Mouse (Mus musculus) hindbrain, postnatal 0 days (tissue): ENCODE measurements around the gene Jmjd1c. TPM values are rescaled to one million over a fixed set of nuclear protein-coding genes. Genes with fewer than 3 reads are reported as not detected.

Source experiments
- ATAC-seq: fragments of 200-750 bp; cut with Nextera tagmentation; 2 replicates; pipeline ENCODE4 v1.8.0; 2017; ENCODE audit warnings: mild to moderate bottlenecking, moderate TSS enrichment, moderate library complexity
- DNase-seq: peaks from one replicate; pipeline ENCODE4 v3.0.0-alpha.2; 2015; ENCODE audit warnings: low spot score
- H3K27ac ChIP-seq: fragments of 300-500 bp; sonication (generic); 2 replicates; pipeline ENCODE4 v1.5.1; 2014; ENCODE audit warnings: mild to moderate bottlenecking
- H3K27me3 ChIP-seq: fragments of 300-500 bp; sonication (generic); 2 replicates; pipeline ENCODE4 v1.6.1; 2014; ENCODE audit warnings: low read length, mixed read lengths; ENCODE audit not compliant: insufficient read depth
- H3K36me3 ChIP-seq: fragments of 300-500 bp; sonication (generic); 2 replicates; pipeline ENCODE4 v1.6.1; 2014; ENCODE audit warnings: low read length, mixed read lengths; ENCODE audit not compliant: insufficient read depth
- H3K4me1 ChIP-seq: fragments of 300-500 bp; sonication (generic); 2 replicates; pipeline ENCODE4 v1.6.1; 2014; ENCODE audit warnings: antibody characterized with exemption, low read length, mixed read lengths; ENCODE audit not compliant: insufficient read depth
- H3K4me2 ChIP-seq: fragments of 300-500 bp; sonication (generic); 2 replicates; pipeline ENCODE4 v1.6.1; 2014; ENCODE audit warnings: low read depth, mild to moderate bottlenecking, low read length, moderate library complexity, mixed read lengths
- H3K4me3 ChIP-seq: fragments of 300-500 bp; sonication (generic); 2 replicates; pipeline ENCODE4 v1.5.1; 2014; ENCODE audit warnings: low read length
- H3K9ac ChIP-seq: fragments of 300-500 bp; sonication (generic); replicated peaks from 2 replicates; pipeline ENCODE4 v1.6.1; 2014; ENCODE audit warnings: mild to moderate bottlenecking, low read length, moderate library complexity, mixed read lengths
- H3K9me3 ChIP-seq: fragments of 300-500 bp; sonication (generic); 2 replicates; pipeline ENCODE4 v1.6.1; 2016; ENCODE audit warnings: low read length, mixed read lengths
- CTCF ChIP-seq: IDR thresholded peaks from 2 replicates; pipeline ENCODE4 v1.5.1; 2016; ENCODE audit warnings: antibody characterized with exemption, control low read depth, low read depth
- WGBS: fragments of 180-500 bp; shearing (Covaris S2); extraction: QIAGEN DNeasy Blood & Tissue Kit; methylation state at CpG from one replicate; pipeline ENCODE4 v1.1.7; 2014; 5-methylcytosine and 5-hydroxymethylcytosine counted together
- polyA plus RNA-seq: library from polyadenylated mRNA; unstranded; fragments of >200 nt; fragmentation: Nextera tagmentation; extraction: Ambion mirVana; gene quantifications from 2 replicates; pipeline ENCODE4 v1.2.1, GENCODE M21; 2015
- total RNA-seq: library from RNA; depleted of rRNA; stranded (reverse); fragments of >200 nt; gene quantifications from 2 replicates; pipeline ENCODE4 v1.2.3, GENCODE M21; 2014

Jmjd1c gene
- total and polyA plus RNA-seq, 2 experiments from 2014 or later: 45.4 to 54.1 TPM

GRCm38 (mm10) chr10:67247145-67247544, 151.2 kb downstream of the Jmjd1c start:
- no peaks in the 10 kb centered on the region for H3K9me3 ChIP-seq
- no peak overlapping the region for H3K4me2 ChIP-seq
- DNase-seq (peak; percentile 72), ATAC-seq (0 out of 2 replicates have a peak, but pooled peaks have one; percentile 58)
- no peak overlapping the region for H3K27ac ChIP-seq
- H3K4me3 ChIP-seq: no peak overlapping the region
- no peak overlapping the region for H3K9ac ChIP-seq
- H3K4me1 ChIP-seq: no peaks in the 10 kb centered on the region
- 95% methylated on average over 4 of the region's 4 CpGs for WGBS
- peaks cover 35% of the 10 kb centered on the region; the same call in 1 of the 2 replicates for H3K36me3 ChIP-seq
- no peaks in the 10 kb centered on the region for H3K27me3 ChIP-seq
- peak; percentile 83 for TF ChIP-seq CTCF

DNA sequence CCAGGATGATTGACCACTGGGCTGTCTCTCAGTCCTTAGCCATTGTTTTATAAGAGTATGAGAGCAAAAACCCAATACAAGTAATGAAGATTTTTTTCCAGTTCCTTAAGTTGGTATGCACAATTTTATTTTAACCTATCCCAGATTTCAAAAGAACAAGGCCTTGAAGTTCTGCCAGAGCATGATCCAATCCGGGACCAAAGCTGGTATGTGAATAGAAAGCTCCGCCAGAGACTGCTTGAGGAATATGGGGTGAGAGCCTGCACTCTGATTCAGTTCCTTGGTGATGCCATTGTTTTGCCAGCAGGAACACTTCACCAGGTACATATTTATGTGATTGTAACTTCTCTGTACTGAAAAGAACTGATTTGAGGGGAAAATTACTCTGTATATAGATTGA, 153.6 kb downstream of the Jmjd1c start:
- no peak overlapping the region for H3K4me2 ChIP-seq
- no peak overlapping the region for H3K27ac ChIP-seq
- DNase-seq (no peak), ATAC-seq (no peak)
- H3K9me3 ChIP-seq: no peaks in the 10 kb centered on the region
- 87% methylated on average over 2 of the region's 2 CpGs for WGBS
- no peak overlapping the region for H3K4me3 ChIP-seq
- peaks cover 46% of the 10 kb centered on the region; the same call in 1 of the 2 replicates for H3K36me3 ChIP-seq
- H3K9ac ChIP-seq: no peak overlapping the region
- no peak for TF ChIP-seq CTCF
- H3K4me1 ChIP-seq: no peaks in the 10 kb centered on the region
- no peaks in the 10 kb centered on the region for H3K27me3 ChIP-seq

DNA sequence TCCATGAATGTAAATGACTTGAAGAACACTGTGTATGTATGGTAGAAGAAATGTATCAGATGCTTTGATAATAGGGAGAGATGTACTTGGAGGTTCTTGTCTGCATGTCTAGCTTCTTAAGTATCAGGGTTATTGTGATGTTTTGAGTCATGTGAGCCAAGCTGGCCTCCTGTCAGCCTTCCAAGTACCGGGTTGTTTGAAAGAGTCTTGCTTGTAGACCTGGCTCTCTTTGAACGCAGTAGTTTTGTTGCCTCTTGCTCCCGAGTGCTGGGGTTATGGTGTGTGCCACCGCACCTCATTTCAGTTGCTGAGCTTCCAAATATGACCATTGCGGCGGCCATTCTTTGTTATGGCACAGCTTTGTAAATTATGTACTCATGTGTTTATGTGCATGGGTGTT, 154.9 kb downstream of the Jmjd1c start:
- peaks cover 38% of the 10 kb centered on the region; the same call in 1 of the 2 replicates for H3K36me3 ChIP-seq
- no peaks in the 10 kb centered on the region for H3K27me3 ChIP-seq
- no peak overlapping the region for H3K4me3 ChIP-seq
- no peak overlapping the region for H3K27ac ChIP-seq
- H3K4me2 ChIP-seq: no peak overlapping the region
- WGBS: 80% methylated on average over 6 of the region's 6 CpGs
- H3K4me1 ChIP-seq: no peaks in the 10 kb centered on the region
- no peak overlapping the region for H3K9ac ChIP-seq
- no peak for TF ChIP-seq CTCF
- H3K9me3 ChIP-seq: no peaks in the 10 kb centered on the region
- DNase-seq (no peak), ATAC-seq (0 out of 2 replicates have a peak, but pooled peaks have one; percentile 24)

DNA sequence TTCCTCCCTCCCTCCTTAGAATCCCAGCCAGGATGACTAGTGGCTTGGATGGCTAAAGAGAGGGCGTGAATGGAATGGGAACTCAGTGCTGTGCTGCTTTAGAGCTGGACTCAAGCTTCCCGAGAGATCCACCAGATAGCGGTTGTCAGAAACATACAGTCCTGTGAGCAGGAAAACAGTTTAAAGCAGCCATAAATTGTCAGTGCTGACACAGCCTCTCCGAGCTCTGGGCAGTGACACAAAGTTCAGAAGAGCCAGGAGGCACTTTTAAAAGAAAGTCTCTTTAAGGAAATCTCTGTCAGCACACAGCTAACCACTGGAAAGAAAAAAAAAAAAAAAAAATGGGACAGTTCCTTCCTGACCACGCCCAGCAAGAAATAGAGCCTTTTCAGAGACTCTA, 156.4 kb downstream of the Jmjd1c start:
- 72% methylated on average over 5 of the region's 5 CpGs for WGBS
- Histone ChIP-seq H3K4me1 (no peaks in the 10 kb centered on the region), H3K36me3 (peaks cover 37% of the 10 kb centered on the region), H3K27me3 (no peaks in the 10 kb centered on the region), H3K4me2 (no peak overlapping the region), H3K27ac (peak overlapping the region; percentile 32; the same call in 1 of the 2 replicates), H3K4me3 (no peak overlapping the region), H3K9me3 (no peaks in the 10 kb centered on the region), H3K9ac (no peak overlapping the region)
- DNase-seq: no peak
- ATAC-seq: no peak
- no peak for TF ChIP-seq CTCF

GRCm38 (mm10) chr10:67253115-67253514, 157.2 kb downstream of the Jmjd1c start:
- DNase-seq (no peak), ATAC-seq (no peak)
- no peak for TF ChIP-seq CTCF
- no peaks in the 10 kb centered on the region for H3K9me3 ChIP-seq
- WGBS: 84% methylated on average over 1 of the region's 1 CpGs
- no peak overlapping the region for H3K4me2 ChIP-seq
- H3K9ac ChIP-seq: no peak overlapping the region
- no peak overlapping the region for H3K27ac ChIP-seq
- H3K4me3 ChIP-seq: no peak overlapping the region
- peaks cover 35% of the 10 kb centered on the region for H3K36me3 ChIP-seq
- no peaks in the 10 kb centered on the region for H3K4me1 ChIP-seq
- H3K27me3 ChIP-seq: no peaks in the 10 kb centered on the region

GRCm38 (mm10) chr10:67264852-67265251, 168.9 kb downstream of the Jmjd1c start:
- H3K9ac ChIP-seq: no peak overlapping the region
- peaks cover 21% of the 10 kb centered on the region; the same call in 1 of the 2 replicates for H3K36me3 ChIP-seq
- no peaks in the 10 kb centered on the region for H3K4me1 ChIP-seq
- no peak overlapping the region for H3K4me3 ChIP-seq
- H3K9me3 ChIP-seq: no peaks in the 10 kb centered on the region
- peak; percentile 86 for TF ChIP-seq CTCF
- no peak overlapping the region for H3K27ac ChIP-seq
- no peak overlapping the region for H3K4me2 ChIP-seq
- WGBS: 48% methylated on average over 1 of the region's 1 CpGs
- DNase-seq (peak; percentile 82), ATAC-seq (peak; percentile 61; the same call in 1 of the 2 replicates)
- no peaks in the 10 kb centered on the region for H3K27me3 ChIP-seq

GRCm38 (mm10) chr10:67275916-67276315, 180.0 kb downstream of the Jmjd1c start:
- Histone ChIP-seq H3K27ac (no peak overlapping the region), H3K36me3 (no peaks in the 10 kb centered on the region), H3K9me3 (no peaks in the 10 kb centered on the region), H3K9ac (no peak overlapping the region), H3K4me3 (no peak overlapping the region), H3K4me1 (no peaks in the 10 kb centered on the region), H3K27me3 (no peaks in the 10 kb centered on the region), H3K4me2 (no peak overlapping the region)
- DNase-seq: no peak
- TF ChIP-seq CTCF: no peak
- no peak for ATAC-seq
